Mouse (Mus musculus) naive thymus-derived CD4-positive, alpha-beta T cell, adult 2 months (primary cell): Measurements from ENCODE around the gene Rrn3.
"Not testable (repeated sequence)": the region's sequence is repeated elsewhere in the genome, so short reads cannot be mapped to it uniquely, and the experiment has no call there.

Experiments used
- DNase-seq: peaks from one replicate; pipeline ENCODE4 v3.0.0-alpha.2; 2011; ENCODE audit warnings: low read depth

Rrn3 gene

DNA sequence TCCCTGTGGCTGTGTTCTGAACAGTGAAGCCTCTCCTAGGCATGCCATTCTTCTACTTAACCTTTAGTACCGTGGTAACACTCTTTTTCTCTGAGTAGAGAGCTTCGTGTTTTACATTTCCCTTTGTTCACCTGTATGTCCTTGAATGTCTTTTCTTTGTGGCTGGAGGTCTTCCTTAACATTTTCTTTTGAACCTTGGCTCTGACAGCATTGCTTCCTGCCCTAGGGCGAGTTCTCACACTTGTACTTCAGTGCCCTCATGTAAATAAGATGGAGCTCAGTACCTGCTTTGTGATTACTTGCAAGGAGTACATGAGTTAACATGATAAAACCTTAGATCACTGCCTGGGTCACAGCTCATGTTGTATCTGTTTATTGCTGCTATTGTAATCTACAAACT, 5.4 kb downstream of the Rrn3 start:
- DNase-seq, result no peak

DNA sequence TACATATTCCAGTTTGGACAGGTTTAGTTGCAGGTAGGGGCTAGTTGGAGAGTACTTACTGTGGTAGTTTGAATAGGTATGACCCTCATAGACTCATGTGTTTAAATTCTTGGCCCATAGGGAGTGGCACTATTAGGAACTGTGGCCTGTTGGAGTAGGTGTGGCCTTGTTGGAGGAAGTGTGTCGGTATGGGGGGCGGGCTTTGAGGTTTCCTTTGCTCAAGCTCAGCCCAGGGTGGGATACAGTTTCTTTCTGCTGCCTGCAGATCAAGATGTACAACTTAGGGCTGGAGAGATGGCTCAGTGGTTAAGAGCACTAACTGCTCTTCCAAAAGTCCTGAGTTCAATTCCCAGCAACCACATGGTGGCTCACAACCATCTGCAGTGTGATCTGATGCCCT, 12.9 kb downstream of the Rrn3 start:
- DNase-seq, result not testable (repeated sequence)

- peak; percentile 77 for DNase-seq
Measured at GRCm38 (mm10) chr16:13796746-13797175, 16.3 kb downstream of the Rrn3 start.

- no peak for DNase-seq
Measured at GRCm38 (mm10) chr16:13801231-13801630, 20.7 kb downstream of the Rrn3 start.

GRCm38 (mm10) chr16:13804666-13805065, 24.2 kb downstream of the Rrn3 start:
- DNase-seq, result no peak

GRCm38 (mm10) chr16:13807616-13808015, 27.1 kb downstream of the Rrn3 start:
- no peak for DNase-seq

GRCm38 (mm10) chr16:13808410-13808809, 27.9 kb downstream of the Rrn3 start:
- no peak for DNase-seq

DNA sequence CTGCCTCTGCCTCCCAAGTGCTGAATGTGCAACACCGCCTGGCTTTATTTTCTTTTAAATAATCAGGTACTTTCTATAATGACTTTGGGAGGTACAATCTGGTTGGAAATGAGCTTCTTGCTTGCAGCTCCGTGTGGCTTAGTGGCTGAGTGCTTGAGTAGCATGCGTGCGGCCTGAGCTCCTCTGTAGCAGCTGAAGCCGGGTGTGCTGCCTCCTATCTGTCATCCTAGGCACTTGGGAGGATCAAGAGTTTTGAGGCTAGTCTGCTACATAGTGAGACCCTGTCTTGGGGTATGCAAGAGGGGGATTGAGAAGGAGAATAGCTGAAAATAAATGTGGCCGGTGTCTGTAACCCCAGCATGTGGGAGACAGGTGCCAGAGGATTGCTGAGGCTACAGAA, 31.6 kb downstream of the Rrn3 start:
- DNase-seq, result no peak

DNA sequence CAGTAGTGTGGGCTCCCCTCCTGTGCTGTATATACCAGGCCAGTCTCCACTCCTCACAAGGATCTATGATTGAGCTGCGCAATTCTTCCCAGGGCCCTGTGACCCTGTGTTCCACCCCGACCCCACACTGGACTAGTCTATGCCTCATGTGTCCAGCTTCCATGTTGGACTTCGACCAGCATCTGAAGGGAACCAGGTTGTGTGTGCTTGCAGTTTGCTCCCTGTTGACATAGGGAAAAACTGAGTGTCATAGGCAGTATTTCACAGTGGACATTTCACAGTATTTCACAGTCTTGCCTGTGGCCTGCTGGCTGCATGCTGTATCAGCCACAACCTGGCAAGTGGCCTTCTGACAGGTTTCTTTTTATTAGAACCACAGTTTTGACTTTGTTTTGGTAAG, 32.7 kb downstream of the Rrn3 start:
- DNase-seq, result no peak

- peak; percentile 95 for DNase-seq
Measured at GRCm38 (mm10) chr16:13818560-13819393, 38.3 kb downstream of the Rrn3 start, which contains the start of gene Ntan1. TSS of gene Ntan1 (plus strand) at chr16:13818845.

DNA sequence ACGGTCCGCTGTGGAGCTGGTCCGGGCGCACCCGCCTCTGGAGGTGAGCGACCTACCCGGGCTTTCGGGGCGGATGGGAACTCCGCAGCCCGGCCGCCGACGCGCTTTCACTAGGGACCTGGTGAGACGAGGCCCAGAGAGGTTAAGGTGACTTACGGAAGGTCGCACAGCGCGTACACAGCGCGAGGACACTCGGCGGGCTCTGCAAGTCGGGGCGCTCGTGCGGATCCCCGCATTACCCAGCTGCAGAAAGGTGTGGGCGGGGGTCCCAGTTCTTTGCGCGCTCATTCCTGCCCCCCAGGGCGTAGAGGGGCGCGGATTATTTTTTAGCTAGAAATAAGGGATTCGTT, 38.9 kb downstream of the Rrn3 start:
- DNase-seq, result no peak

- DNase-seq, result peak; percentile 49
Measured at GRCm38 (mm10) chr16:13819806-13820500, 39.4 kb downstream of the Rrn3 start.

GRCm38 (mm10) chr16:13820771-13821170, 40.3 kb downstream of the Rrn3 start:
- DNase-seq, result no peak

GRCm38 (mm10) chr16:13825781-13826490, 45.4 kb downstream of the Rrn3 start:
- no peak for DNase-seq

- DNase-seq, result no peak
Measured at GRCm38 (mm10) chr16:13826511-13826910, 46.0 kb downstream of the Rrn3 start.

DNA sequence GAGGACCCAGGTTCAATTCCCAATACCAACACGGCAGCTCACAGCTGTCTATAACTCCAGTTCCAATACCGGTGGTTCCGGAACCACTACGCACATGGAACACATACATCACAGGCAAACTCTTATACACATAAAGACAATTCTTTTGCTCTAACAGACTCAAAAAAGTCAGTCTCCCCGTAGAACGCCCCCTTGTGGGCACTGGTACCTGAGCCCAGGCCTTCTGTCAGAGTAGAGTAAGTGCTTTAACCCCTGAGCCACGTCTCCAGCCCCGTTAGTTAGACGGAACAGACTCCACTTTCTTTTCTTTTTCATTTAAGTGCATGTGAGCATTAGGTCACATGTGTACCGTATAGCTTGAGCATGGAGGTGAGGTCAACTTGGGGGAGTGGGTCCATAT, 49.9 kb downstream of the Rrn3 start:
- DNase-seq, result no peak

DNA sequence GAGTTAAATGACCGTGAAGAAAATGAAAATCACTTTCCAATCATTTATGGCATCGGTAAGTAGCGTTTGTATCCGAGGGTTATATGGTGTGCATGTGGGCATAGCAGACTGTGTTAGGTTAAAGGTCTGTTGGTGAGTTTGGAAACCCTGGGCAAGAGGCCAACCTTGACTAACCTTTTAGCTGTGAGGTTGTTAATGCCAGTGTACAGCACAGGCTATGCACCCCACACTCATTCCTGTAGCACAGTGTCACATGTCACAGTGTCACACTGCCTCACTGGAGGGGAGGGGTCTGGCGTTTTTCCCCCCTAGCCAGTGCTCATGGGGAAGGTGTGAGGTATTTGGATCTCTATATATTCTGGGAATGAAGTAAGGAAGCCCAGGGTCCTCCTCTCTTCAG, 51.1 kb downstream of the Rrn3 start:
- no peak for DNase-seq

GRCm38 (mm10) chr16:13834382-13834781, 53.9 kb downstream of the Rrn3 start:
- no peak for DNase-seq

GRCm38 (mm10) chr16:13840056-13840455, 59.5 kb downstream of the Rrn3 start:
- no peak for DNase-seq

DNA sequence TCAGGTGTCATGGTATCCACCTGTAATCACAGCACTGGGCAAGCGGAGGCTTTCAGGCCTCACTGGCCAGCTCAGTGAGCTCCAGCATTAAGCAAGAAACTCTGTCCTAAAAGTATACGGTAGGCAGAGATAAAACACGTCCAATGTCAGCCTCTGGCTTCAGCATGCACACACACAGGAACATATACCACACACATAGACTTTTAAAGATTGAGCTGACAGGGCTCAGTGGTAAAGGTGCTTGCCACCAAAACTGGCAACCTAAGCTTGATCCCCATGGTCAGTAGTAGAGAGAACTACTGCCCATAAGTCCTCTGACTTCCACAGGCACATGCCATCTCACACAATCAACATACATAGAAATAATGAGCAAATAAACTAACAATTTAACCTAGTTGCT, 60.4 kb downstream of the Rrn3 start:
- no peak for DNase-seq

DNA sequence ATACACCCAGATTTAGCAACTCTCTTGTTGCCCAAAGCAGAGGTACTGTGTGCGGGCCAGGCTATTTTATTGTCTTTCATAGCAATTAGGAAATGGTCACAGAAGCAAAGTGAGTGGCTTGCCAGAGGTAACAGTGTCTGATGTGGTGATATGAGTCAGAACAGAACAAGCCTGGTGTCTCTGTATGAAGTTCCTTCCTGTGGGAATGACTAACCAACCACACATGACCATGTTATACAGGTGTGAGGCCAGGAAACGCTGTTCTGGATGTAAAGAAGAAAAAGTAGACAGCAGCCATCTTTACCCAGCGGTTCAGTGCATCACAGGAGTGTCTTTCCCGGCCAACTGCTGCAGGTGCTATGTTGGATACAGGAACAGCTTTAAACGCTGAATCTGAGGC, 64.5 kb downstream of the Rrn3 start:
- no peak for DNase-seq

GRCm38 (mm10) chr16:13846675-13847074, 66.2 kb downstream of the Rrn3 start:
- DNase-seq, result no peak

GRCm38 (mm10) chr16:13848310-13848709, 67.8 kb downstream of the Rrn3 start:
- DNase-seq, result no peak
